Mouse (Mus musculus) heart, adult 8-10 months (tissue): Measurements from ENCODE around the gene Dip2b. TPM values are rescaled to one million over a fixed set of nuclear protein-coding genes. Genes with fewer than 3 reads are reported as not detected.
A peak's percentile ranks its signal among the peaks of the same experiment; 100 is the strongest.

Source experiments
- DNase-seq: peaks from one replicate; pipeline ENCODE4 v3.0.0; 2022; ENCODE audit warnings: low spot score
- total RNA-seq, 4 experiments: library from RNA; stranded (reverse); gene quantifications; 2 replicates each; pipeline ENCODE4 v1.2.4; 2022

The Dip2b gene
- total RNA-seq, 4 experiments from 2014 or later = 19.1 to 25.3 (median 21.9) TPM

DNA sequence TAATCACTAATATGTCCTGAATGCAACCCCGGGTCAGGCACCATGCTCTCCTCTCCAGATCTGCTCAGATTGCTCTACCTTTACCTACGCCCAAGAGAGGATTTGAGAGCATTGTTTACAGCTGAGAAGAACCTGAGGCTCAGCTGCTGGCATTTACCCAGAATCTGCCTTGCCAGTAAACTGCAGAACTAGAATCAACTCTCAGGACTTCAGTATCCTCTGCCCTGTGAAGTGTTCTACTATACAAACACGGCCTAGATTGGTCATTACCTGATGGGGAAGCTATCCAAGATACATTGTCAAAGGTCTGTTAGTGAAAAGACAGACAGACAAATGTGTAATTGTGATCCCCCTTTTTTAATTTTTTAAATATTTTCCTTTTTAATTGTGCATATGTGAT lies 138.7 kb downstream of the Dip2b start:
- no peak for DNase-seq

DNA sequence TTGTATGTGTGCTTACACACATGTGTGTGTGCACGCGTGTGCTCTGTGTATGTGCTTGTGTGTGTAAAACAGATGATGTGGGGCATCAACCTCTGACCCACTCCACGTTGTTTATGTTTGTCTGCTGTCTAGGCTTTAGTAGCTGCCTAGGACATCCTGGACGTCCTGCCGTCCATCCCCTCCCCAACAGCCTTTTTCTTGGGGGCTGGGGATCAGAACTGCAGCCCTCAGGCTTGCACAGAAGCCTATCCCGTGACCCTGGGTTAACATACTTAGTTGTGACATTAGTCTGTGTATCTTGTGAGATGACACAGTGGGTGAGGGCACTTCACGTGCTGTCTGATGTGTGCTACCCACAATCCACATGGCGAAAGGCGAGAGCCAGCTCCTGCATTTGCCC lies 139.1 kb downstream of the Dip2b start:
- no peak for DNase-seq

DNA sequence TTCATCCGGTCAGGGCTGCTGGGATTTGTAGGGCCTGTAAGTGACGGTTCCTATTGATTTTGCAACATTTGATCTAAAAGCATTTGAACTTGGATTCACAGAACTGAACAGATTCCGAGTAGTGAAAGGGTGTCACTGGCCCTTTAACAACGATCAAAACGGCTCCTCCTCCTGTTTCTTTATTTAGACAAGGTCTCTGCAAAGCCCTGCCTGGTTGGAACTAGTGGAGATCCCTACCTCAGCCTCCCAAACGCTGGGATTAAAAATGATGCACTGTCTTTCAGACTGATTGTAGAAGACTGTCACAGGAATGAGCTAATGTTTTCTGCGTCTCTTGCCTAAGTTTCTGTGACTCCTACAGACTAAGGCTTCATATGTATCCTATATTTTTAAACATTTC lies 140.0 kb downstream of the Dip2b start:
- DNase-seq = no peak

DNA sequence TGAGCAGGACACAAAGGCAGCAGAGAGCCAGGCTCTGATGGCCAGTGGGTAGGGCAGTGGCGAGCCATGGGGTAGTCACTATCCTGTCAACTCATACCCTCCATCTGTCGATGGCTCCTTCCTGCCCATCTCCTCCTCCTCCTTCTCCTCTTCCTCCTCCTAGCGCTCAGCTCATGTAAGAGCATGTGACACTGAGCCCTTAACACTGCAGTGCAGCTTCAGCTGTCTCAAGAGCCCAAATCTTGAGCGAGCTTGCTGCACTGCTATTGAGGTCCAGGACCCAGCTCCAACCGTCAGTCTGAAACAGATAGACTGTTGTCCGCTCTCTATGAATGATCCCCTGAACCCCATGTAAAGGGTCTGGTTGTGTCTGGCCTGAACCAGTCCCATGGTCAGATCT lies 141.2 kb downstream of the Dip2b start:
- DNase-seq = no peak

DNA sequence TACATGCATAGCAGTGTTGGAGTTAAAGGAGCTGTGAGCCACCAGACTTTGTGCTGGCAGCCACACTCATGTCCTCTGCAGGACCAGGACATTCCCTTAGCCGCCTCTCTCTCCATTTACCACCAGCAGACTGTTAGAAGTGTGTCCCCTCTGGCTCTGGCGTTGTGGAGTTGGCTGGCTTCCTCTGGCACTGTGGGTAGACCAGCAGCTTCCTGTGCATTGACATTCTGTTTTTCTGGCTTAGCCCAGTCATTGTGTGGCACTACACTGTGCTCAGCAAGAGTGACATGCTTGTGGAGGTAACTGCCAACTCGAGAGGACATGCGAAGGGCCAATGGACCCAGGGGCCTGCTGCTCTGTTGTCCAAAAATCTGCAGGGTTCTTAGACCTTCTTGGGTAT lies 141.8 kb downstream of the Dip2b start:
- no peak for DNase-seq

DNA sequence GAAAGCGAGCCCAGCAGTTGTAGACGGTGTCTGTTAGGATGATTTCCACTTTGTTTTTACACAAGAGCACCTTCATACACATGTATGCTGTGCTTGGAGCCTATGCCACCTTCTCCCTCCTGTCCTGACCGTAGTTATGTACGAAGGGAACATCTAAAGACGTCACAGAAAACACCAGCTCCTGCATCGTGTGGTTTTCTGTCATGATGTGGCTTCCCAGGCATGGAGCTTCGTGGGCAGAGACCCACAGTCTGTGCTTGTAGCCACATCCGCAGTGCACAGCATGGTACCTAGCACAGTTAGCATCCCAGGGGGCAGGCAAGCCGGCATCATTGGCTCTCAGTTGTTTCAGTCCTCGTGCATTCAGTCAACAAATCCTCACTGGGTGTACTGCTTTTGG lies 143.4 kb downstream of the Dip2b start:
- no peak for DNase-seq

DNA sequence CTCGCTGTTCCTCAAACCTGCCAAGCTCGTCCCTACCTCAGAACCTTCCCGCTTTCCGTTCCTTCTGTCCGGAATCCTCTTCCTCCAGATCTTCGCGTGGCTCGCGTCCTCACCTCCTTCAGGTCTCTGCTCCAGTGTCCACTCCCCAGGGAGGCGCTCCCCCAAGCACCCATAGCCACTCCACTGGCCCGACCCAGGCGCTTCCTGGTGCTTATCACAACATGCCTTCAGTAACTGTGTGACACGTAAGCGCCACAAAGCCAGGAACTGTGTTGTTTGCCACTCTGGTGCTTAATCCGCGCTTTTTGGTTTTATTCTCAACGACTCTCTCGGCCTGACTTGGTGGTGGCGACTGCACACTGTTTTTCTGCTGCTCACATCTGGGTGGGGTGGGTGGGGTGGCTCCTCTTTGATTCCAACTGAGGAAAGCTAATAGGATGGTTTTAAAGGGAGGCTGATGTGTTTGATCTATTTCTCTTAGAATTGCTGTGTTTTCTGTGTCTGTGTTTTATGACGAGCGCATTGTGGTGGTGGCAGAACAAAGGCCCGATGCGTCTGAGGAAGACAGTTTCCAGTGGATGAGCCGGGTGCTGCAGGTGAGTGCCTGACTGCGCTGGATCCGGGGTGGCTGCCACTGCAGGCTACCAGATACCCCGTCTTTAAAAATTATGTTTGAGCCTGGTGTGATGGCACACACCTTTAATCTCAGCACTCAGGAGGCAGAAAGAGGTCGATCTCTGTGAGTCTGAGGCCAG lies 144.2 kb downstream of the Dip2b start:
- no peak for DNase-seq

DNA sequence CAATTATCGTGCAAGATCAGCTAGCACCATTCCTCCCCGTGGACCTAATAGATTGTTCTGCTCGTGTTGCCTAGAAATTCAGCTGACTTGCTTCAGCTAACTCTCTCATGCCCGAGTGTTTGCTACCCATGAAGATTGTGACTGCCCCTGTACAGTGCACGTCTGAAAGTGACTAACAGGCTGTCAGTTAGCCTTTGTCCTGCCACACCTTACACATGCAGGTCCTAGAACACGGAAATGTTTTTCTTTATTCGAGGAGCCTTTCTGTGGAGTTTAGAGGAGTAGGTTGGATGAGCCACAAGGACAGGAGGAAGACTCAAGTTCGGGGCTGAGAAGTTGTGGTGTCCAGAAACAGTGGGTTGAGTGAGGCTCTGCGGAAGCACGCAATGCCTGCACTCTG lies 145.0 kb downstream of the Dip2b start:
- DNase-seq = no peak

DNA sequence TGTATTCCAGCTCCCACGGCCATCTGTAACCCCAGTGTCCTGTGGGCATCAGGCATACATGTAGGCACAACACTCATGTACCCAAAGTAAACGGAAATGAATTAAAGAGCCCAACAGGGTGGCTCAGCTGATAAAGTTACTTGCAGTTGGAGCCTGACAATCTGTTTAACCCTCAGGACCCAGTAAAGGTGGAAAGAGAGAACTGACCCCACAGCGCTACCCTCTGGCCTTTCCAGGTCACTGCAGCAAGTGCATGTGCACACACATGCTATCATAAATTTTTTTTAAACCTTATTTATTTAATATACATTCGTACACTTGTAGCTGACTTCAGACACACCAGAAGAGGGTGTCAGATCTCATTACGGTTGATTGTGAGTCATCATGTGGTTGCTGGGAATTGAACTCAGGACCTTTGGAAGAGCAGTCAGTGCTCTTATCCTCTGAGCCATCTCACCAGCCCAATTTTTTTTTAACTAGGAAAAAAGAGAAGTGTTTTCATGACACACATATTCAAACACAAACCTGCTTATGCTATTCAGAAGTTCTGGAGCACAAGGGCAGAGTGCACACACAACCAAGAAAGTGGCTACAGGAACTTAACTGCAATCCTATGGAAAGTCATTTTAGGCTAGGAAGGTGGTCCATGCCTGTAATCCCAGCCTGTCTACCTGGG lies 146.5 kb downstream of the Dip2b start:
- DNase-seq = no peak

DNA sequence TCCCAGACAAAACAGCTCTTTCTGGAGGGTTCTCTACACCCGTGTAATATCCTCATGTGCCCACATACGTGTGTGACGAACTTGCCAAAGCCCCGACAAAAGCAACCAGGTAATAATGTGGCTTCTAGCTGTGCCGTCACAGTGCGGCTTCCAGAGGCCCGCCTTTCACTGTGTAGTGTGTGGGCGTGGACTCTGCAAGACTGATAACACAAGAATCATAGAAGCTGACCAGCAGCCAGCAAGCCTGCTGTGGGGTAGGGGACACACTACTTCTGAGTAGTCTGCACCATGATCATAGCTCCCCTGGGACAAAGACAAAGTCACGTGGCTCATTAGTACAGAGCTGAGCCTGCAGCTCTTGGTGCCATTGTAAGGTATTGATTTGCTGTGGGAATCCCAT lies 147.8 kb downstream of the Dip2b start:
- no peak for DNase-seq

DNA sequence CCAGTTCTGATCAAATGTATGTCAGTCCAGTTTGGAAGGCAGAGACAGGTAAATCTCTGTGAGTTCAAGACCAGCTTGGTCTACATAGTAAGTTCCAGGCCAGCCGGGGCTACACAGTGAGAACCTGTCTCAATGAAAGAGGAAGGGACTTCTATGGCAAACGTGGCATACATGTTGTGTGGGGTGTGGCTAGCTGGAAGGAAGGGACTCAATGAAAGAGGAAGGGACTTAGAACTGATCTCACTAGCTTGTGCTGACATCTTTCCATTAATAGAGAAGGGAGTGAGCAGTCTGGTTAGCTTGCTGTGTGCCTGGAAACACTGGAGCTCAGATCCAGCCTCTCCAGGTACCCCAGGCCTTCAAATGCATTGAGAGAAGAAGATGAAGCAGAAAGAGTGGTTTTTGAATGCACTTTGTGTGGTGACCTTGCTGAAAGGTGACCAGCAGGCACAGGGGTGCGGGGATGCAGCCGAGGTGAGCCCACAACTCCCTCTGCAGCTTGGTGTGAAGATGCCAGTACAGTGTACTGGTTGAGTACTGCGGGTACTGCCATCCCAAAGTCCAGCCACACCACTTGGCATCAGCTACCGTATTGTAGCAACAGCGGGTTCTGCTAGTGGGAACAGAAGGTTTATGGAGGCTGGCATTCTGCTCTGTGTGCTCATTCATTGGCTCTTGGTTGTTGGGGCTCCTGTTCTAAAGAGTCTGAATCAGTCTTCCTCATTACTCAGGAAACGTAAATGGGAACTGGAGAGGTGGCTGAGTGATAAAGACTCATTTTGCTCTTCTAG lies 148.6 kb downstream of the Dip2b start:
- no peak for DNase-seq

DNA sequence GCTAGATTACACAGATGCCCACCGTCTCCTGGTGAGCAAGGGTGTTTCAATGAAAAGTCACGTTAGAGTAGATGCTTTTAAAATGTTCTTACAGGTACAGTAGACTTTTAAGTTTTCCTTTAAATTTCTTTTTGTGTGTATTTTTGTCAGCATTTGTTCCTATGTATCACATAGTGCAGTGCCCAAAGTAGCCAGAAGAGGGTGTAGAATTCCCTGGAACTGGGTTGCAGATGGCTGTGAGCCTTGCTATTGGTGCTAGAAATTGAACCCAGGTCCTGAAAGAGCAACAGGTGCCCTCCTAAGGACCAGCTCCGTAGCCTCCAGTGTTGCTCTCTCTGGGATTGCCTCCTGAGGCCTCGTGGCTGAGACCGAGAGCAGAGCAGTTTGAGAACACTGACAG lies 150.1 kb downstream of the Dip2b start:
- no peak for DNase-seq

DNA sequence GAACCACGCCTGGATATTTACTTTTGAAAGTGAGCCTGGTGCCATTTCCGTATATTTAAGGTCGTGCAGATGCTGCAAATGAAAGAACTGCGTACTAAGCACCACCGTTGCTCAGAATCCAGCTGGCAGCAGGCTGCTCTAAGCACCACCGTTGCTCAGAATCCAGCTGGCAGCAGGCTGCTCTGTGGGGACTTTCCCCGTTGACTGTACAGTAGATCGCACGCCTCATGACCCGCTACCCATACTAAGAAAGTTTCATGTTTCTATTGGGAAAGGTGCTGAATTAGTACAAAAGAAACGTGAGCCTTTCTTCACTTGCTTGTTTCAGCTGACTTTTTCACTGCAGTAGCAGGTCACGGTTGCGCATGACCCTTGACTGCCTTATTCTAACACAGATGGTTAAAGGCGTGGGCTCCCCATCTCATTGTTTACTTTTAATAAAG lies 150.5 kb downstream of the Dip2b start:
- no peak for DNase-seq

DNA sequence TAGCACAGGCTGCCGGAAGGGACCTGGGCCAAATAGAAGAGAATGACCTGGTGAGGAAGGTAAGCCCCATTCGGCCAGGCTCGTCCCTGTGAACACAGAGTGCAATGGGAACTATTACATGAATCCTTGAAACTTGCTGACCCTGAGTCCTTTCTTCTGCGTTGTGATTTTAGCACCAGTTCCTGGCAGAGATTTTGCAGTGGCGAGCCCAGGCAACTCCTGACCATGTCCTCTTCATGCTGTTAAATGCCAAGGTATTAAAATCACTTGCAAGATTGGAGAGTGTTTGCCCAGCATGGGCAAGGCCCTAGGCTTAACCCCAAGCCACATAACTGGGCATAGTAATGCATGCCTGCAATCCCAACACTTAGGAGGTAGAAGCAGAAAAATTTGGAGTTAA lies 151.6 kb downstream of the Dip2b start:
- DNase-seq = no peak

DNA sequence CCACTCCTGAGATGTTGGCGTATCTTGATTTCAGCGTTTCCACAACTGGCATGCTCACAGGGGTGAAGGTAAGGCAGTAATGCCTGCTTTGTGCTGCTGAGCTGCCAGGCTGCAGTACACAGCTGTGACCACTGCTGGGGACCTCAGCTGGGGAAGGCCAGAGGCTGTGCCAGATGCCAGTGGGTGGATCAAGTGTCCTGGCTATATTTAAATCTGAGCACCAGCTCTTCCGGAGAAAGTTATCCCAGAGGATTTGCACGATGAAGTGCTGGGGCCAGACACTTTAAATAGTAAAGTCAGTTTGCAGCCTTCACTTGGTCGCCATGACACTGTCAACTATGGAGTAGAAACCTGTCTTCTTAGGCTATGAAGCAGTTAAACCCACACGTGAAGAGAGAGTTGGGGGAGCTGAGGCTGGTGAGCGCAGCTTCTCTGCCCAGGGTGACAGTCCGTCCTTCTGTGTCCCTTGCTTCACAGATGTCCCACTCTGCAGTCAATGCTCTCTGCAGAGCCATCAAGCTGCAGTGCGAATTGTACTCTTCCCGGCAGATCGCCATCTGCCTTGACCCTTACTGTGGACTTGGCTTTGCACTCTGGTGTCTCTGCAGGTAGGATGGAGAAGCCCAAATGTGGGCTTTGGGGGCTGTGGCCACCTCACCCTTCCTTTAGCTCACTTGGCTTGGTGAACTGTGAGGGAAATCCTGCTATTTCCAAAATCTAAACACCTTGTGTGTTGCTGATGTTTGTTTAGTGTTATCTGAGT lies 160.7 kb downstream of the Dip2b start:
- DNase-seq = peak; percentile 48

DNA sequence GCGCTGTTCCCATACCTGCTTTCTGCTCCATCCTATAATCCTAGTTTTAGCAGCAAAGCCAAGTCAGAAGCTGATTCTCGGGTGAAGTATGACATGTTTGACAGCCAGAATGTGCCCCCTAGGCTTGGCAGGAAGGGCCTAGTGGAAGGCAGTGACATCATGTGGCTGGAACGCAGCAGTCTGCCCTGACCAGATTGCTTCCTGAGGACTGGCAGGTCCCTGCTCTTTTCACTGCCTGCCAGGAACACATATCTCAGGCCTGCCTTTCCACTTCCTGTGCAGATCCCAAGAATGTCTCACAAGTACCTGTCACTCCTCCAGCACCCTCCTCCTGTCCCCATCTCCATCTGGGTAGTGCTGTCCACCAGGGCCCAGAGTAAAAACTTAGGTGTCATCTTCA lies 161.3 kb downstream of the Dip2b start:
- peak; percentile 63 for DNase-seq

DNA sequence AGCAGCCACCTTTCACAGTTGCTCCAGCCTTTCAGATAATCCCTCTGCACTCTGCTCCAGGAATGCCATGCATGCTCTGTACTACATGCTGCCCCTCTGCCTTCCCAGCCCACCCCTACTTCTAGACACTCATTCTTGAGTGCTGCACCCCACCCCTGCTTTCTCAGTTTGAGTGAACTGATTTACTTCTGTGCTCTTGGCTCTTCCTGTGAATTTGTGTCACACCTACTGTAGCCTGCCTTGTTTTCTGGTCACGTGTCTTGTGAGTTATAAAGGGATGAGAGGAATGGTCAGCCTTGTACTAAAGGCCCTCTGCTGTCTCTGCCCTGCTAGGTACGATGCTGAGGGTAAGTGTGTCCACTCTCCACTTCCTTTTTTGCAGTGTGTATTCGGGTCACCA lies 163.3 kb downstream of the Dip2b start:
- no peak for DNase-seq

DNA sequence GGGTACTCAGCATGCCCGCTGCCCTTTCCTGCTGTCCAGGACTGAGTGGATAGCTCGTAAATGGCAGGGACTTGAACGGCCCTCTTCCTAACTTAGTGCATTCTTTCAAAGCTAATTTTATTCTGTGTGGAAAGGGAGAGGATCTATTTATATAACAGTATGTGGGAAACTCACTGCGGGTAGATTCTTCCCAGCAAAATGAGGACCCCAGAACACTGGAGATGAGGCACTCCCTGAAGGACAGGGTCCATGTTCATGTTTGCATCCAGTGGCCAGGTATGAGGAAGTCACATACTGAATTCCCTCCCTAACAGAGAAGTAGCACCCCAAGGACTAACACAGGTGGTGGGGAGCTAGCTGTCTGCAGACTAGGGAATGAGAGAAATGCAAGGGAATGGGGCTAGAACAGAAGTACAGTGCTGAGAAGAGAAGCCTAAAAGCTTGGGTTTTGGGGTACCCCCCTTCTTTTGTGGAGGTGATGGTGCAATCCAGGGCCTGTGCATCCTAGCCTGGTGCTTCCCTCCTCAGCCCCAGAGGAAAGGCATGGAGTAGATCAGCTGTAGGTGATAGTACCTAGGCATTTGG lies 164.1 kb downstream of the Dip2b start:
- no peak for DNase-seq

DNA sequence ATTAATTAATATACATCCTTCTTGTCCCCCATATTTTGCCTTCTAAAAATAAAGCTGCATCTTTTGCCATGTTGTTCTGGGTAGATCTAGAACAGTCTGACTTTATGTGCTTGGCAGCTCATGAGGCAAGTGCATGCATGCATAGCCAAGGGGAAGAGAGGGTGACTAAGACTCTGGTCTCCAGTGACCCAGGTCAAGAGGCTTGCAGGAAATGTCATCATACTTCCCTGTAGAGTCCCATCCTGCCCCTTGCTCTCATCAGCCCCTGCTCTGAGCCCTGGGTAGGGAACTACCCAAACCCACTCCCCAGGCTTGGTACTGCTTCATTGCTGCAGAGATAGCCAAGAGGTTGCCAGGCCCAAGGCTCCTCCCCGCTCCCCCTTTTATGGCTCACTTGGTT lies 166.1 kb downstream of the Dip2b start:
- DNase-seq = no peak

DNA sequence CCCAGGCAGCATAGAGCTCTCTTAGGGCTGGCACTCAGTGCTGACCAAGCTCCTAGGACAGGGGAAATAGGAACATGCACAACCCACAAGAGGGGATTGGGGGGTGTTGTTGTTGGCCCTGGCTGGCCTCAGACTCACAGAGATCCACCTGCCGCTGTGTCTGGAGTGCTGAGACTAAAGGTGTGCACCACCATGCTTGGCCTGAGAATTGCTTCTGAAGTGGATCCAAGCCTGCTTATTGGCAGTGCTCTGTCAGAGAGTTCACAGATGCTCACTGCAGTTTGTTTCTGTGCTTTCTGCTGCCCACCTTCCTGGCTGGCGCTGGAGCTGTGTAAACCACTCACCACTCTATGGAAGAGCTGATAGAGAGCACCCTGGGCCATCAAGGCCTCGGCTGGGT lies 171.5 kb downstream of the Dip2b start:
- DNase-seq = no peak

DNA sequence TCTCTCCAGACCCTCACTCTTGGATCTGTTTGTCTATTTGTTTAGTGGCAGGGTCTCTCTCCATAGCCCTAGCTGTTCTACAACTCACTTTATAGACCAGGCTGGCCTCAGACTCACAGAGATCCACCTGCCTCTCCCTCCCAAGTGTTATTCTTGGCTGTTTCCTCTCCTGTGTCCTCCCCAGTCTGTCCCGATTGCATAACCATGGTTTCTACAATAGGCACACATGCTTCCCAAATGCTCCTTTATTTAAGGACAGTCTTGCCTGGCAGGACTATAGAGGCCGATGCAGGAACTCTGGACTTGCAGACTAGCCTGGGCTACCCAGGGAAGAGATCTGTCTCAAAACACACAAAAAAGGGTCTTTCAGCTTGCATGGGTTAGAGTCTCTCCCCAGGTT lies 174.9 kb downstream of the Dip2b start:
- DNase-seq = no peak

DNA sequence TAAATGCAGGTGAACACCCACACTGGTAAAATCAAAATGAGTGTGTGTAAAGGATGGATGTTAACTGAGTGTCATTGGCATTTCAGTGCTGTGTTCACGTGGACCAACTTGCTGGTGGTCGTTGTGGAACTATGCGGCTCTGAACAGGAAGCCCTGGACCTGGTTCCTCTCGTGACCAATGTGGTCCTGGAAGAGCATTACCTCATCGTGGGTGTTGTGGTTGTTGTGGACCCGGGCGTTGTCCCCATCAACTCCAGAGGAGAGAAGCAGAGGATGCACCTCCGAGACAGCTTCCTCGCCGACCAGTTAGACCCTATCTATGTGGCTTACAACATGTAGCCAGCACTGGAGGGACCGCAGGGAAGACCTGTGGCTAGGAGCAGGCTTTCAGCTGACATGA lies 176.6 kb downstream of the Dip2b start:
- DNase-seq = no peak
